Mouse (Mus musculus) liver, embryonic 13.5 days (tissue): ENCODE data around the gene Btf3l4. TPM values are rescaled to one million over a fixed set of nuclear protein-coding genes. Genes with fewer than 3 reads are reported as not detected.

ENCODE experiments used
- ATAC-seq: fragments of 200-750 bp; cut with Nextera tagmentation; 2 replicates; pipeline ENCODE4 v1.8.0; 2017; ENCODE audit warnings: low read depth, mild to moderate bottlenecking, moderate number of reproducible peaks, moderate library complexity
- DNase-seq: peaks from one replicate; pipeline ENCODE4 v3.0.0; 2022
- H3K27ac ChIP-seq: fragments of 300-500 bp; sonication (generic); 2 replicates; pipeline ENCODE4 v1.5.1; 2015; ENCODE audit warnings: moderate library complexity, mild to moderate bottlenecking, inconsistent platforms
- H3K27me3 ChIP-seq: fragments of 300-500 bp; sonication (generic); 2 replicates; pipeline ENCODE4 v1.6.1; 2015; ENCODE audit warnings: mild to moderate bottlenecking, inconsistent platforms
- H3K36me3 ChIP-seq: fragments of 300-500 bp; sonication (generic); 2 replicates; pipeline ENCODE4 v1.6.1; 2015; ENCODE audit warnings: mild to moderate bottlenecking, inconsistent platforms
- H3K4me1 ChIP-seq: fragments of 300-500 bp; sonication (generic); replicated peaks from 2 replicates; pipeline ENCODE4 v1.6.1; 2015; ENCODE audit warnings: inconsistent platforms
- H3K4me2 ChIP-seq: fragments of 300-500 bp; sonication (generic); 2 replicates; pipeline ENCODE4 v1.6.1; 2015; ENCODE audit warnings: inconsistent platforms, mild to moderate bottlenecking, moderate library complexity
- H3K4me3 ChIP-seq: fragments of 300-500 bp; sonication (generic); replicated peaks from 2 replicates; pipeline ENCODE4 v1.5.1; 2015; ENCODE audit warnings: mild to moderate bottlenecking, inconsistent platforms
- H3K9ac ChIP-seq: fragments of 300-500 bp; sonication (generic); 2 replicates; pipeline ENCODE4 v1.6.1; 2015; ENCODE audit warnings: mild to moderate bottlenecking, inconsistent platforms
- H3K9me3 ChIP-seq: fragments of 300-500 bp; sonication (generic); replicated peaks from 2 replicates; pipeline ENCODE4 v1.6.1; 2016; ENCODE audit warnings: inconsistent platforms
- WGBS: fragments of 180-500 bp; shearing (Covaris S2); methylation state at CpG from one replicate; pipeline ENCODE4 v1.1.7; 2015; ENCODE audit not compliant: insufficient replicate concordance; 5-methylcytosine and 5-hydroxymethylcytosine counted together
- polyA plus RNA-seq: library from polyadenylated mRNA; unstranded; fragments of >200 nt; fragmentation: Nextera tagmentation; extraction: Ambion mirVana; gene quantifications from 2 replicates; pipeline ENCODE4 v1.2.1, GENCODE M21; 2015

Gene Btf3l4
- polyA plus RNA-seq, 1 experiment from 2014 or later, result 56.9 TPM

- DNase-seq, result no peak
- Histone ChIP-seq H3K9me3 (no peaks in the 10 kb centered on the region), H3K4me2 (peak overlapping the region; percentile 85), H3K9ac (peak overlapping the region; percentile 75), H3K27ac (no peak overlapping the region), H3K4me1 (peaks cover 9% of the 10 kb centered on the region), H3K4me3 (peak overlapping the region; percentile 68), H3K27me3 (peaks cover 55% of the 10 kb centered on the region), H3K36me3 (no peaks in the 10 kb centered on the region)
- ATAC-seq, result no peak; the same call in 1 of the 2 replicates
- 1% methylated on average over 7 of the region's 7 CpGs for WGBS
These were observed 53.7 kb downstream of the Btf3l4 start for GRCm38 (mm10) chr4:108779763-108780056.

GRCm38 (mm10) chr4:108768527-108768926 lies 64.9 kb downstream of the Btf3l4 start:
- H3K4me3 ChIP-seq, result no peak overlapping the region
- H3K4me1 ChIP-seq, result 0 out of 2 replicates have a peak, but pooled peaks cover 3% of the 10 kb centered on the region
- H3K9ac ChIP-seq, result no peak overlapping the region
- no peak overlapping the region for H3K4me2 ChIP-seq
- no peaks in the 10 kb centered on the region for H3K9me3 ChIP-seq
- no peaks in the 10 kb centered on the region for H3K27me3 ChIP-seq
- ATAC-seq (no peak), DNase-seq (no peak)
- no peak overlapping the region for H3K27ac ChIP-seq
- H3K36me3 ChIP-seq, result no peaks in the 10 kb centered on the region

Other genes starting within 250 kb of the Btf3l4 start
- 12.9 and 13.3 TPM in 2 replicates for gene Cc2d1b, start 213.7 kb downstream of the Btf3l4 start, polyA plus RNA-seq
- gene 3110021N24Rik, start 114.0 kb downstream of the Btf3l4 start, polyA plus RNA-seq, result 0.10 TPM in 1 of 2 replicates, not detected in the other
- 0.48 and 0.56 TPM in 2 replicates for gene Zfyve9, start 52.8 kb downstream of the Btf3l4 start, polyA plus RNA-seq
- gene Txndc12, start 987 bp upstream of the Btf3l4 start, polyA plus RNA-seq, result 28.3 and 31.8 TPM in 2 replicates
- gene Kti12, start 14.2 kb upstream of the Btf3l4 start, polyA plus RNA-seq, result 59.6 and 63.3 TPM in 2 replicates
- gene A730015C16Rik, start 15.0 kb upstream of the Btf3l4 start, polyA plus RNA-seq, result 0.24 and 0.34 TPM in 2 replicates
- 2.1 and 3.5 TPM in 2 replicates for gene Rab3b, start 45.4 kb upstream of the Btf3l4 start, polyA plus RNA-seq
- gene Nrd1, start 167.0 kb upstream of the Btf3l4 start, polyA plus RNA-seq, result 37.3 and 49.1 TPM in 2 replicates